Mouse (Mus musculus): Measurements from ENCODE around the gene Gm42421. TPM values are rescaled to one million over a fixed set of nuclear protein-coding genes. Genes with fewer than 3 reads are reported as not detected.

Gm42421 gene
- 2.4 TPM in 1 of 2 replicates, not detected in the other for polyA plus RNA-seq (2012; ENCODE audit: insufficient read depth, insufficient read length, missing spikeins)

GRCm38 (mm10) chr5:143927875-143928274, at the start of gene Gm42421:
TSS of gene Gm42421 (plus strand) at chr5:143928175.
- no peaks in the 10 kb centered on the region for H3K4me1 ChIP-seq (ENCODE audit: control insufficient read depth, insufficient read depth, low read length)
- no peak within 1 kb of the TSS for H3K27ac ChIP-seq (ENCODE audit: insufficient read depth, low read depth, low read length)
- H3K4me3 ChIP-seq (ENCODE audit: insufficient read depth, low read length), result no peak within 1 kb of the TSS
- TF ChIP-seq POLR2A (IDR thresholded peaks at IDR 0.05; ENCODE audit: borderline replicate concordance, low read depth, low read length) (no peak), CTCF (IDR thresholded peaks at IDR 0.05; ENCODE audit: low read depth, low read length) (no peak)

DNA sequence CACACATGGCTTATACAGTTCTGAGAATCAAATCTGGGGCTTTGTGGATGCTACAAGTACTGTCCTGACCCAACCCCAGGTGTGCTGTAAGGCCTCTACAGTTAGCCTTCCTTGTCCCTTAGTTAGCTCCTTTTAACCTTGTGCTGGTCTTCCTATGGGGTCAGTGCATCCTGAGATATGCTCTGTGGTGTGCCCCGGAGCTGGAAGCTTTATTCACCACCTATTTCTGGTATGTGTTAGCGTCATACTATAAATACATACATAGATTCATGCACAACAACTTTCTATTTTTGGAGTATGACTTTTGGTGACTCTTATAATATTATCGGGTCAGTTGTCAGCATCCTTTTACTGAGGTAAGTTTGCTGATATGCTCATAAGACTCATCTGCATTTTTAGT, 42.7 kb upstream of the Gm42421 start:
- Histone ChIP-seq H3K4me1 (ENCODE audit: control insufficient read depth, insufficient read depth, low read length) (no peaks in the 10 kb centered on the region), H3K4me3 (ENCODE audit: insufficient read depth, low read length) (no peak overlapping the region)

DNA sequence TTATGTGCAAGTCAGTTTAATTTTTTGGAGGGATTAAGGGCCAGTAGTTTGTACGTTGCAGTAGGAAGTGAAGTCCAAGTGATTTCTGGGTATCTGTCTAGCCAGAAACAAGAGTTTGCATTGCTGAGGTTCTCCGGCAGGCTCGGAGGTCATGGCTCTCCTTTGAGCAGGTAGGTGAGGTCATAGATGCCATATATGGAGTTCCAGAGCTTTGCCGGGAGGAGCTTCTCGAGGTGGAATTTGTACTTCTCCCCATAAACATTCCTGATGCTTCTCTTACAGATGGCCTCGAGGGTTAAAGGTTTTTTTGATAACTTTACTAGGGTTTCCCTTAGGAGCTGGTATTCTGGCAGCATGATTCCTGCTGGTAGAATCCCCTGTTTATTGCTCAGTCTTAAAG, 37.2 kb upstream of the Gm42421 start:
- no peak overlapping the region for H3K27ac ChIP-seq (ENCODE audit: insufficient read depth, low read depth, low read length)
- H3K4me1 ChIP-seq (ENCODE audit: control insufficient read depth, insufficient read depth, low read length), result no peaks in the 10 kb centered on the region
- no peak overlapping the region for H3K4me3 ChIP-seq (ENCODE audit: insufficient read depth, low read length)
- TF ChIP-seq CTCF (IDR thresholded peaks at IDR 0.05; ENCODE audit: low read depth, low read length) (no peak), POLR2A (IDR thresholded peaks at IDR 0.05; ENCODE audit: borderline replicate concordance, low read depth, low read length) (no peak)

More for the DNA sequence above, 42.7 kb upstream of the Gm42421 start:
- TF ChIP-seq CTCF (IDR thresholded peaks at IDR 0.05; ENCODE audit: low read depth, low read length) (no peak), POLR2A (IDR thresholded peaks at IDR 0.05; ENCODE audit: borderline replicate concordance, low read depth, low read length) (no peak)
- no peak overlapping the region for H3K27ac ChIP-seq (ENCODE audit: insufficient read depth, low read depth, low read length)

GRCm38 (mm10) chr5:143892255-143892886, 35.6 kb upstream of the Gm42421 start:
- H3K27ac ChIP-seq (ENCODE audit: insufficient read depth, low read depth, low read length), result no peak overlapping the region
- TF ChIP-seq CTCF (IDR thresholded peaks at IDR 0.05; ENCODE audit: low read depth, low read length), result no peak
- H3K4me1 ChIP-seq (ENCODE audit: control insufficient read depth, insufficient read depth, low read length), result no peaks in the 10 kb centered on the region
- no peak overlapping the region for H3K4me3 ChIP-seq (ENCODE audit: insufficient read depth, low read length)

- TF ChIP-seq CTCF (IDR thresholded peaks at IDR 0.05; ENCODE audit: low read depth, low read length) (no peak), POLR2A (IDR thresholded peaks at IDR 0.05; ENCODE audit: borderline replicate concordance, low read depth, low read length) (no peak)
- Histone ChIP-seq H3K4me1 (ENCODE audit: control insufficient read depth, insufficient read depth, low read length) (no peaks in the 10 kb centered on the region), H3K4me3 (ENCODE audit: insufficient read depth, low read length) (no peak overlapping the region), H3K27ac (ENCODE audit: insufficient read depth, low read depth, low read length) (no peak overlapping the region)
Observed at GRCm38 (mm10) chr5:143893396-143893795, 34.6 kb upstream of the Gm42421 start.

DNA sequence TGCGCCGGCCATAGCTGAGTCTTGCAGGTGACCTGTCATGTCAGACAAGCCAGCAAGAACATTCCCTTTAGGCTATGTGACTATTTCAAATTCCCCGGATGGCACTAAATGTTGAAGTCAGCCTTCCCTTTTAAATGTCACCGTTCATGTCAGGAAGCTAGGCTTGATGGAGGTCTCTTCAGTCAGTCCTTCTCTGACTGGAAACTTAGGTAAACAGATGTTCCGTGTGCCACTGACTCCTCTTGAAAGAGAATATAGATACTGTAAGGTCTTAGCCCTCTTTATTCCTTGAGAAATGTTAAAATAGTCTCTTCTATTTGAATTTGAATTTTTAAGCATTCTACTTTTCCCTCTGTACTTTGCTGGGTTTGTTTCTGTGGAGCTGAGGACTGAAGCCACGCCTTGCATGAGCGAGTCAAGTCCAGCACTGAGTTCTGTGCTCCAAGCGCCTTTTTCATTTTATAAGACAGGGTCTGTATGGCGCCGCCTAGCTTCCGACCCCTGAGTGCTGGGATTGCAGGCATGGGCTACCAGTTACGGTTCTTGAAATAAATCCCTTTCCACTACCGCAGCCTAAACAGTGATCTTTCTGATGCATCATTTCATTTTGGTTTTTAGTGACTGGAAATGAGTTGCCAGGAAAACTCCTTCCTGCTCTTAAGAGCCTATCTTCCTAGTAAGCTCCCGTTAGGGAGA, 30.2 kb upstream of the Gm42421 start, which contains the start of gene Ankrd61:
Gene Ankrd61 (minus strand): TSS at position 51 of the 696 bp plus-strand sequence.
- no peak for TF ChIP-seq CTCF (IDR thresholded peaks at IDR 0.05; ENCODE audit: low read depth, low read length)
- TF ChIP-seq POLR2A (IDR thresholded peaks at IDR 0.05; ENCODE audit: borderline replicate concordance, low read depth, low read length), result no peak
- Histone ChIP-seq H3K27ac (ENCODE audit: insufficient read depth, low read depth, low read length) (no peak within 1 kb of the TSS), H3K4me3 (ENCODE audit: insufficient read depth, low read length) (no peak within 1 kb of the TSS), H3K4me1 (ENCODE audit: control insufficient read depth, insufficient read depth, low read length) (no peaks in the 10 kb centered on the region)

DNA sequence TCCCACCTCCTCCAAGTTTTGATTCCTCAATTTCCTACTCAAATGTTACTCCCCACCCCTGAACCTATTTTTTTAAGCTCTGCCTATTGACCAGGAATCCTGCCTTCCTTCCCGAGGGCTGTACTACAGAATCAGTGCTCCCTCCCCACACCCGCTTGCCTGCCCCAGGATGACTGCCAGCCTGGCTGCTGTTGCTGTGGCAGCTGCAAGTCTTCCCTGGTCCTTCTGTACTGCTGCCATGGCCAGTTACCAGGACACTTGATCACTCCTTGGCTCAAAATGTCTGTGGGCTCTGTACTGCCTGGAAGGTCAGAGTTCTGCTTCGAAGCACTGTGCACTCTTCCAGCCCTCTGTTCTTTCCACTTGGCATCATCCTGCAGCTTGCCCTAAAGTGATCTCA, 25.9 kb upstream of the Gm42421 start:
- no peak for TF ChIP-seq POLR2A (IDR thresholded peaks at IDR 0.05; ENCODE audit: borderline replicate concordance, low read depth, low read length)
- no peak for TF ChIP-seq CTCF (IDR thresholded peaks at IDR 0.05; ENCODE audit: low read depth, low read length)
- no peaks in the 10 kb centered on the region for H3K4me1 ChIP-seq (ENCODE audit: control insufficient read depth, insufficient read depth, low read length)
- H3K27ac ChIP-seq (ENCODE audit: insufficient read depth, low read depth, low read length), result no peak overlapping the region
- H3K4me3 ChIP-seq (ENCODE audit: insufficient read depth, low read length), result no peak overlapping the region

GRCm38 (mm10) chr5:143903813-143904212, 24.2 kb upstream of the Gm42421 start:
- no peak overlapping the region for H3K4me3 ChIP-seq (ENCODE audit: insufficient read depth, low read length)
- no peak for TF ChIP-seq POLR2A (IDR thresholded peaks at IDR 0.05; ENCODE audit: borderline replicate concordance, low read depth, low read length)
- TF ChIP-seq CTCF (IDR thresholded peaks at IDR 0.05; ENCODE audit: low read depth, low read length), result no peak

GRCm38 (mm10) chr5:143906429-143906828, 21.5 kb upstream of the Gm42421 start:
- Histone ChIP-seq H3K27ac (ENCODE audit: insufficient read depth, low read depth, low read length) (no peak overlapping the region), H3K4me1 (ENCODE audit: control insufficient read depth, insufficient read depth, low read length) (peaks cover 10% of the 10 kb centered on the region; the same call in 1 of the 2 replicates), H3K4me3 (ENCODE audit: insufficient read depth, low read length) (no peak overlapping the region)
- TF ChIP-seq POLR2A (IDR thresholded peaks at IDR 0.05; ENCODE audit: borderline replicate concordance, low read depth, low read length) (no peak), CTCF (IDR thresholded peaks at IDR 0.05; ENCODE audit: low read depth, low read length) (no peak)

More at GRCm38 (mm10) chr5:143903813-143904212, 24.2 kb upstream of the Gm42421 start:
- Histone ChIP-seq H3K4me1 (ENCODE audit: control insufficient read depth, insufficient read depth, low read length) (0 out of 2 replicates have a peak, but pooled peaks cover 5% of the 10 kb centered on the region), H3K27ac (ENCODE audit: insufficient read depth, low read depth, low read length) (no peak overlapping the region)

DNA sequence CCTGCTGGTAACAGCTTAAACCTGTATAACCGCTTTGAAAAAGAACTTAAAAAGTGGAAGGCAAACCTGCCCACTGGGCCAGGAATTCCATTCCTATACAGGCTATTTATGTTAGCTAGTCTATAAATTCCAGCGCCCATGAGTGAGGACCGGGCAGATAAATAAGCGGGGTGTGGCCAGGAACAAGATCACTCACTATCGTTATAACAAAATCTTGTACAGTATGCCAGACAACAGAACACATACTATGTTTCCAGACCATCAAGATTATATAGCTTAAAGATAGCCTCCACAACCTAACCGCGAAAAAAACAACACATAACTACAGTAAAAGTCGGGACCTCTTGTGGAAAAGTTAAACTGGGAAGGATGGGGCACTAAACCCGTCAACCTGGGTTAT, 19.0 kb upstream of the Gm42421 start:
- Histone ChIP-seq H3K4me1 (ENCODE audit: control insufficient read depth, insufficient read depth, low read length) (peaks cover 10% of the 10 kb centered on the region; the same call in 1 of the 2 replicates), H3K4me3 (ENCODE audit: insufficient read depth, low read length) (peak overlapping the region; percentile 69), H3K27ac (ENCODE audit: insufficient read depth, low read depth, low read length) (peak overlapping the region; percentile 42; the same call in 1 of the 2 replicates)
- no peak for TF ChIP-seq POLR2A (IDR thresholded peaks at IDR 0.05; ENCODE audit: borderline replicate concordance, low read depth, low read length)
- no peak for TF ChIP-seq CTCF (IDR thresholded peaks at IDR 0.05; ENCODE audit: low read depth, low read length)

All from bone marrow macrophage, adult 2 months (primary cell).